Mouse (Mus musculus) left cerebral cortex, adult 2 months (tissue): ENCODE measurements around the gene Prkd3. TPM values are rescaled to one million over a fixed set of nuclear protein-coding genes. Genes with fewer than 3 reads are reported as not detected.

Source experiments
- DNase-seq, 2 experiments: peaks; one replicate each; pipeline ENCODE4 v3.0.0; 2021 to 2022; ENCODE audit warnings: low spot score in 2 of 2, mixed read lengths in 1 of 2; ENCODE audit errors: extremely low spot score in 1 of 2
- H3K27ac ChIP-seq: fragments of 200-600 bp; 2 replicates; pipeline ENCODE4 v1.8.1; 2022
- H3K4me3 ChIP-seq: fragments of 200-600 bp; 2 replicates; pipeline ENCODE4 v1.8.1; 2022
- CTCF ChIP-seq: fragments of 200-600 bp; IDR thresholded peaks from 2 replicates; pipeline ENCODE4 v1.8.1; 2022; ENCODE audit warnings: antibody characterized with exemption, mild to moderate bottlenecking, moderate library complexity
- intact Hi-C: fragments of 180-260 bp; cut with DNase I; formaldehyde crosslinking; loops from one replicate; pipeline ENCODE4 v1.15.1; 2025
- total RNA-seq, 2 experiments: library from RNA; stranded (reverse); gene quantifications; 2 replicates each; pipeline ENCODE4 v1.2.3; 2021

Gene Prkd3
- total RNA-seq, 2 experiments from 2014 or later, result 9.3 to 10.9 TPM

GRCm38 (mm10) chr17:78916369-78916813 lies 104.2 kb downstream of the Prkd3 start, which contains the start of gene Cebpzos:
TSS of gene Cebpzos (plus strand) at chr17:78916500.
- TF ChIP-seq CTCF, result no peak

GRCm38 (mm10) chr17:78915772-78916171 lies 104.8 kb downstream of the Prkd3 start:
- TF ChIP-seq CTCF, result no peak
- H3K27ac ChIP-seq, result peak overlapping the region; percentile 84
- intact Hi-C loops, result loop anchor here (2.0 kb wide), 2 partner anchors 21 to 81 kb away; partner anchors contain the start of genes Cebpz, Gpatch11, Heatr5b and Ndufaf7
- H3K4me3 ChIP-seq, result peak overlapping the region; percentile 83
- DNase-seq, result no peak

More at GRCm38 (mm10) chr17:78916369-78916813, 104.2 kb downstream of the Prkd3 start, which contains the start of gene Cebpzos:
- peak within 1 kb of the TSS; percentile 83 for H3K4me3 ChIP-seq
- H3K27ac ChIP-seq, result peak within 1 kb of the TSS; percentile 84
- intact Hi-C loops, result loop anchor here (2.0 kb wide), 2 partner anchors 20 to 82 kb away; partner anchors contain the start of genes Cebpz, Gpatch11, Heatr5b and Ndufaf7
- peak; percentile 86 to 87 for DNase-seq

GRCm38 (mm10) chr17:78913921-78914320 lies 106.7 kb downstream of the Prkd3 start:
- no peak for TF ChIP-seq CTCF
- intact Hi-C loops, result no loop called here
- no peak for DNase-seq
- H3K27ac ChIP-seq, result no peak overlapping the region
- H3K4me3 ChIP-seq, result no peak overlapping the region

- no peak for TF ChIP-seq CTCF
- Histone ChIP-seq H3K4me3 (peak overlapping the region; percentile 39), H3K27ac (no peak overlapping the region)
- intact Hi-C loops, result no loop called here
- DNase-seq, result no peak
These were observed 107.7 kb downstream of the Prkd3 start for GRCm38 (mm10) chr17:78912861-78913281.

- no peak overlapping the region for H3K27ac ChIP-seq
- TF ChIP-seq CTCF, result no peak
- DNase-seq, result no peak
- intact Hi-C loops, result no loop called here
- no peak overlapping the region for H3K4me3 ChIP-seq
These were observed 111.2 kb downstream of the Prkd3 start for GRCm38 (mm10) chr17:78909374-78909773.

GRCm38 (mm10) chr17:78906892-78907291 lies 113.7 kb downstream of the Prkd3 start, which contains the start of gene Sult6b1:
TSS of gene Sult6b1 (minus strand) at chr17:78906992.
- no peak for TF ChIP-seq CTCF
- no peak for DNase-seq

GRCm38 (mm10) chr17:78903158-78903557 lies 117.5 kb downstream of the Prkd3 start:
- TF ChIP-seq CTCF, result no peak
- no peak overlapping the region for H3K27ac ChIP-seq
- H3K4me3 ChIP-seq, result no peak overlapping the region
- no peak for DNase-seq
- intact Hi-C loops, result no loop called here

More at GRCm38 (mm10) chr17:78906892-78907291, 113.7 kb downstream of the Prkd3 start, which contains the start of gene Sult6b1:
- no peak within 1 kb of the TSS for H3K27ac ChIP-seq
- no peak within 1 kb of the TSS for H3K4me3 ChIP-seq
- intact Hi-C loops, result no loop called here

Other genes with a start within 250 kb of the Prkd3 start
- 10 to 100 TPM; 56.7 to 59.8 TPM for gene Heatr5b, start 185.5 kb downstream of the Prkd3 start, total RNA-seq
- gene Gpatch11, start 185.2 kb downstream of the Prkd3 start, total RNA-seq, result 10 to 100 TPM; 38.6 to 42.8 TPM
- 1 to 10 TPM; 4.6 to 5.5 TPM for gene Eif2ak2, start 138.2 kb downstream of the Prkd3 start, total RNA-seq
- under 1 TPM in 1 of 2 experiments, not detected in 1; 0.79 TPM for gene Sult6b1, start 113.8 kb downstream of the Prkd3 start, total RNA-seq
- gene Cebpzos, start 104.3 kb downstream of the Prkd3 start, total RNA-seq, result 10 to 100 TPM; 25.3 to 28.9 TPM
- gene Cebpz, start 83.8 kb downstream of the Prkd3 start, total RNA-seq, result 10 to 100 TPM; 32.9 to 34.0 TPM
- gene Ndufaf7, start 83.7 kb downstream of the Prkd3 start, total RNA-seq, result 10 to 100 TPM; 56.2 to 60.6 TPM
- gene Qpct, start 31.1 kb upstream of the Prkd3 start, total RNA-seq, result 10 to 100 TPM in 1 of 2 experiments, 1 to 10 TPM in 1; 9.1 to 11.5 TPM